15 mouse cellular contexts compared by ENCODE assay signal in genomic region chr8:48214386-48214785, GRCm38 (mm10).
"Had no signal": no experiment of that assay in that cellular context is flagged by ENCODE, and none has a peak within 500 bp of the region (broad histone marks: within the 10 kb centered on the region; RNA-seq: fewer than 3 reads in every experiment).

No protein-coding gene starts in this region.

- DNase-seq: liver, postnatal 0 days; lung, adult 2 months; lung, postnatal 14 days; lung, postnatal 36 days; midbrain, embryonic 14.5 days; spleen, adult 18-20 months; thymus, adult 18-20 months; thymus, postnatal 14 days; thymus, postnatal 36 days had no signal

- H3K27me3 ChIP-seq: liver, embryonic 15.5 days; lung, embryonic 15.5 days; megakaryocyte, embryonic 14.5 days; neural tube, embryonic 12.5 days had no signal

- H3K4me3 ChIP-seq: liver, embryonic 15.5 days; lung, embryonic 15.5 days; megakaryocyte, embryonic 14.5 days; midbrain, embryonic 12.5 days; neural tube, embryonic 12.5 days had no signal

- H3K27ac ChIP-seq: liver, embryonic 15.5 days; lung, embryonic 15.5 days; macrophage; midbrain, embryonic 12.5 days; neural tube, embryonic 12.5 days had no signal

- H3K4me1 ChIP-seq: liver, embryonic 15.5 days; lung, embryonic 15.5 days; megakaryocyte, embryonic 14.5 days; neural tube, embryonic 12.5 days had no signal

- H3K36me3 ChIP-seq: liver, embryonic 15.5 days; lung, embryonic 15.5 days; midbrain, embryonic 12.5 days; neural tube, embryonic 12.5 days had no signal
